Mouse (Mus musculus) kidney, adult 2 months (tissue): ENCODE data around the gene Med7. TPM values are rescaled to one million over a fixed set of nuclear protein-coding genes. Genes with fewer than 3 reads are reported as not detected.

ENCODE experiments used
- DNase-seq: peaks from one replicate; pipeline ENCODE4 v3.0.0; 2021
- H3K27ac ChIP-seq: fragments of 200-500 bp; 2 replicates; pipeline ENCODE4 v1.5.1; 2012; ENCODE audit warnings: low read depth, low read length, control low read depth, inconsistent platforms; ENCODE audit not compliant: insufficient read depth
- H3K27me3 ChIP-seq: fragments of 200-500 bp; replicated peaks from 2 replicates; pipeline ENCODE4 v1.6.1; 2012; ENCODE audit warnings: mild to moderate bottlenecking, moderate library complexity, low read length, inconsistent platforms; ENCODE audit not compliant: control insufficient read depth, insufficient read depth
- H3K36me3 ChIP-seq: fragments of 200-500 bp; 2 replicates; pipeline ENCODE4 v1.6.1; 2012; ENCODE audit warnings: mild to moderate bottlenecking, moderate library complexity, low read length, inconsistent platforms; ENCODE audit not compliant: control insufficient read depth, insufficient read depth
- H3K4me1 ChIP-seq: fragments of 200-500 bp; 2 replicates; pipeline ENCODE4 v1.6.1; 2011; ENCODE audit warnings: low read length; ENCODE audit not compliant: control insufficient read depth, insufficient read depth
- H3K4me3 ChIP-seq: fragments of 200-500 bp; 2 replicates; pipeline ENCODE4 v1.5.1; 2011; ENCODE audit warnings: mild to moderate bottlenecking, low read depth, low read length, control low read depth; ENCODE audit not compliant: insufficient read depth
- CTCF ChIP-seq: fragments of 200-500 bp; conservative IDR thresholded peaks from 2 replicates; pipeline ENCODE4 v1.5.1; 2011; ENCODE audit warnings: low read depth, mild to moderate bottlenecking, control low read depth, low read length, moderate library complexity, mixed read lengths; ENCODE audit not compliant: insufficient read depth, insufficient read length
- POLR2A ChIP-seq: fragments of 200-500 bp; IDR thresholded peaks from one replicate; pipeline ENCODE4 v1.6.1; 2011; ENCODE audit warnings: low read depth, low read length, control low read depth
- WGBS: fragments of 180-500 bp; shearing (Covaris S2); methylation state at CpG from one replicate; pipeline ENCODE4 v1.1.7; 2018; 5-methylcytosine and 5-hydroxymethylcytosine counted together
- polyA plus RNA-seq: library from polyadenylated mRNA; depleted of rRNA; stranded (reverse); fragments of >200 nt; gene quantifications from 2 replicates; pipeline ENCODE4 v1.2.3, GENCODE M21; 2012; rRNA removed

The Med7 gene
- 15.1 and 16.5 TPM in 2 replicates for polyA plus RNA-seq

- no peaks in the 10 kb centered on the region for H3K27me3 ChIP-seq
- peak within 1 kb of the TSS; percentile 91 for H3K4me3 ChIP-seq
- WGBS: under 1% methylated on average over 59 of the region's 59 CpGs
- TF ChIP-seq POLR2A (no peak), CTCF (no peak)
- peak; percentile 98 for DNase-seq
- no peaks in the 10 kb centered on the region for H3K4me1 ChIP-seq
- peak within 1 kb of the TSS; percentile 90 for H3K27ac ChIP-seq
- 0 out of 2 replicates have a peak, but pooled peaks cover 1% of the 10 kb centered on the region for H3K36me3 ChIP-seq
These were observed at the start of gene Med7 for GRCm38 (mm10) chr11:46436760-46437458. TSS of gene Med7 (plus strand) at chr11:46436925.

GRCm38 (mm10) chr11:46387061-46387460, 49.7 kb upstream of the Med7 start:
- Histone ChIP-seq H3K4me3 (no peak overlapping the region), H3K36me3 (no peaks in the 10 kb centered on the region), H3K27me3 (no peaks in the 10 kb centered on the region), H3K27ac (no peak overlapping the region), H3K4me1 (no peaks in the 10 kb centered on the region)
- TF ChIP-seq CTCF: no peak
- TF ChIP-seq POLR2A: no peak
- WGBS: 91% methylated on average over 8 of the region's 8 CpGs
- DNase-seq: no peak

- H3K4me1 ChIP-seq: no peaks in the 10 kb centered on the region
- H3K27me3 ChIP-seq: no peaks in the 10 kb centered on the region
- TF ChIP-seq CTCF: no peak
- no peak for TF ChIP-seq POLR2A
- no peak overlapping the region for H3K27ac ChIP-seq
- 51% methylated on average over 6 of the region's 6 CpGs for WGBS
- DNase-seq: no peak
- H3K4me3 ChIP-seq: no peak overlapping the region
- H3K36me3 ChIP-seq: no peaks in the 10 kb centered on the region
These were observed 48.3 kb upstream of the Med7 start for GRCm38 (mm10) chr11:46388438-46388837.

- H3K27ac ChIP-seq: no peak within 1 kb of the TSS
- WGBS: 81% methylated on average over 13 of the region's 13 CpGs
- DNase-seq: no peak
- TF ChIP-seq POLR2A (no peak), CTCF (no peak)
- H3K36me3 ChIP-seq: no peaks in the 10 kb centered on the region
- H3K27me3 ChIP-seq: no peaks in the 10 kb centered on the region
- no peak within 1 kb of the TSS for H3K4me3 ChIP-seq
- H3K4me1 ChIP-seq: no peaks in the 10 kb centered on the region
These were observed 47.2 kb upstream of the Med7 start, which contains the start of gene Itk for GRCm38 (mm10) chr11:46389336-46390117. TSS of gene Itk (minus strand) at chr11:46389515.

GRCm38 (mm10) chr11:46390621-46391020, 46.1 kb upstream of the Med7 start:
- Histone ChIP-seq H3K4me1 (no peaks in the 10 kb centered on the region), H3K27me3 (no peaks in the 10 kb centered on the region), H3K27ac (no peak overlapping the region), H3K36me3 (no peaks in the 10 kb centered on the region), H3K4me3 (no peak overlapping the region)
- DNase-seq: no peak
- TF ChIP-seq CTCF (no peak), POLR2A (no peak)
- 46% methylated on average over 3 of the region's 3 CpGs for WGBS

- Histone ChIP-seq H3K4me3 (no peak overlapping the region), H3K27me3 (no peaks in the 10 kb centered on the region), H3K36me3 (no peaks in the 10 kb centered on the region), H3K27ac (no peak overlapping the region), H3K4me1 (no peaks in the 10 kb centered on the region)
- no peak for DNase-seq
- TF ChIP-seq CTCF (no peak), POLR2A (no peak)
- WGBS: 65% methylated on average over 7 of the region's 7 CpGs
These were observed 43.8 kb upstream of the Med7 start for GRCm38 (mm10) chr11:46392890-46393289.

- Histone ChIP-seq H3K4me1 (no peaks in the 10 kb centered on the region), H3K4me3 (no peak overlapping the region), H3K27me3 (no peaks in the 10 kb centered on the region), H3K27ac (no peak overlapping the region), H3K36me3 (no peaks in the 10 kb centered on the region)
- DNase-seq: no peak
- TF ChIP-seq POLR2A (no peak), CTCF (no peak)
- WGBS: 85% methylated on average over 4 of the region's 4 CpGs
These were observed 43.3 kb upstream of the Med7 start for GRCm38 (mm10) chr11:46393413-46393812.
